Mouse (Mus musculus) megakaryocyte, embryonic 14.5 days (primary cell): ENCODE data around the gene Sarnp.

Experiments
- FLI1 ChIP-seq: IDR thresholded peaks from 2 replicates; pipeline ENCODE4 v1.6.1; 2012; ENCODE audit warnings: low read length, inconsistent platforms, mixed read lengths
- GATA1 ChIP-seq: IDR thresholded peaks from 3 replicates; pipeline ENCODE4 v1.6.1; 2012; ENCODE audit warnings: mixed read lengths, low read length, inconsistent platforms, borderline replicate concordance

DNA sequence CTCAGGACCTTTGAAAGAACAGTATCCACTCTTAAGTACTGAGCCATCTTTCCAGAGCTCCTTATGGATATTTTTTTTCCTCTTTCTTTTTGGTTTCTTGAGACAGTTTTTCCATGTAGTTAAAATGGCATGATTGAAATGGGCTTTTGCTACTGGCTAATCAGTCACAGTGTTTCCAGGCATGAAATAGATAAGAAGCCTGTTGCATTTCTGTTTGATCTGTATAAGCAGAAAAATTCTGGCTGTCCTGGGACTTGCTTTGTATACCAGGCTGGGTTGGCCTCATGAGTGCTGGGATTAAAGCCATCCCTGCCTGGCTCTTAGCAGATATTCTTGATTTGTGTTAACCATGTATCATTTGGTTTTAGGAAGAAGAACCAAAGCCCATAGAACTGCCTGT lies 22.3 kb downstream of the Sarnp start:
- TF ChIP-seq GATA1 (no peak), FLI1 (no peak)
